Mouse (Mus musculus): ENCODE data around the gene Ccl6. TPM values are rescaled to one million over a fixed set of nuclear protein-coding genes. Genes with fewer than 3 reads are reported as not detected.

Gene Ccl6
- 1 to 10 TPM; 4.7 to 8.4 TPM for total RNA-seq (2021)
- long read RNA-seq, experiment 1, transcript Ccl6-201 (4 exons, 1,440 nt) = major isoform, 11 of 14 reads
- long read RNA-seq, experiment 1, partial matches to known transcripts = 0 of 14 reads
- long read RNA-seq, experiment 1, other reads (novel, unspliced or antisense) = 3 of 14 reads
- long read RNA-seq, experiment 2, partial matches to known transcripts = 0 of 3 reads
- long read RNA-seq, experiment 2, other reads (novel, unspliced or antisense) = 1 of 3 reads

- DNase-seq = no peak
These were observed at the start of gene Ccl6 for GRCm38 (mm10) chr11:83592853-83593252. TSS of gene Ccl6 (minus strand) at chr11:83593087.

GRCm38 (mm10) chr11:83641216-83641615 is 48.3 kb upstream of the Ccl6 start:
- no peak for DNase-seq

- no peak for DNase-seq
These were observed 47.3 kb upstream of the Ccl6 start for GRCm38 (mm10) chr11:83640141-83640540.

GRCm38 (mm10) chr11:83639533-83639932 is 46.6 kb upstream of the Ccl6 start:
- DNase-seq = no peak

- DNase-seq = no peak
These were observed 46.0 kb upstream of the Ccl6 start for GRCm38 (mm10) chr11:83638934-83639333.

GRCm38 (mm10) chr11:83636742-83637235 is 43.9 kb upstream of the Ccl6 start:
- no peak for DNase-seq

GRCm38 (mm10) chr11:83634898-83635297 is 42.0 kb upstream of the Ccl6 start:
- no peak for DNase-seq

GRCm38 (mm10) chr11:83634425-83634824 is 41.5 kb upstream of the Ccl6 start:
- no peak for DNase-seq

- DNase-seq = no peak
These were observed 39.9 kb upstream of the Ccl6 start for GRCm38 (mm10) chr11:83632744-83633143.

- DNase-seq = peak; percentile 10
These were observed 38.2 kb upstream of the Ccl6 start for GRCm38 (mm10) chr11:83631065-83631464.

- DNase-seq = no peak
These were observed 37.7 kb upstream of the Ccl6 start for GRCm38 (mm10) chr11:83630630-83631029.

GRCm38 (mm10) chr11:83628808-83629207 is 35.9 kb upstream of the Ccl6 start:
- no peak for DNase-seq

- no peak for DNase-seq
These were observed 30.7 kb upstream of the Ccl6 start for GRCm38 (mm10) chr11:83623586-83623985.

- DNase-seq = no peak
These were observed 26.1 kb upstream of the Ccl6 start for GRCm38 (mm10) chr11:83619037-83619436.

- no peak for DNase-seq
These were observed 25.4 kb upstream of the Ccl6 start for GRCm38 (mm10) chr11:83618238-83618637.

GRCm38 (mm10) chr11:83616586-83616985 is 23.7 kb upstream of the Ccl6 start:
- no peak for DNase-seq

- DNase-seq = no peak
These were observed 18.0 kb upstream of the Ccl6 start for GRCm38 (mm10) chr11:83610900-83611299.

- DNase-seq = no peak
These were observed 13.5 kb upstream of the Ccl6 start for GRCm38 (mm10) chr11:83606396-83606795.

- DNase-seq = no peak
These were observed 12.6 kb upstream of the Ccl6 start for GRCm38 (mm10) chr11:83605535-83605934.

GRCm38 (mm10) chr11:83604698-83605097 is 11.8 kb upstream of the Ccl6 start:
- DNase-seq = no peak

- DNase-seq = no peak
These were observed 10.5 kb upstream of the Ccl6 start for GRCm38 (mm10) chr11:83603399-83603798.

GRCm38 (mm10) chr11:83600576-83600975 is 7.7 kb upstream of the Ccl6 start:
- DNase-seq = no peak

- no peak for DNase-seq
These were observed 6.1 kb upstream of the Ccl6 start for GRCm38 (mm10) chr11:83598991-83599390.

GRCm38 (mm10) chr11:83598207-83598837 is 5.4 kb upstream of the Ccl6 start:
- no peak for DNase-seq
